Mouse (Mus musculus): ENCODE measurements at regions not wholly inside any gene's neighbourhood (a gene's known extent, or its start where the extent isn't known, plus 50 kb on each side); places are given as distances from the start of the nearest gene placed in this dataset.

GRCm38 (mm10) chr16:93013256-93013655 is 187.3 kb upstream of the Runx1 start:
- TF ChIP-seq CTCF (conservative IDR thresholded peaks at IDR 0.05; ENCODE audit: low read length) = no peak
- no peak for TF ChIP-seq POU5F1 (IDR thresholded peaks at IDR 0.05; ENCODE audit: borderline replicate concordance, low read length)
- no peak for TF ChIP-seq NANOG (IDR thresholded peaks at IDR 0.05; ENCODE audit: borderline replicate concordance, low read length)

All from E14TG2a.4 (cell line).